Mouse (Mus musculus): Measurements from ENCODE around the gene Gpm6b. TPM values are rescaled to one million over a fixed set of nuclear protein-coding genes. Genes with fewer than 3 reads are reported as not detected.

The Gpm6b gene
- polyA plus RNA-seq, 1 experiment from 2014 or later: 224 TPM

DNA sequence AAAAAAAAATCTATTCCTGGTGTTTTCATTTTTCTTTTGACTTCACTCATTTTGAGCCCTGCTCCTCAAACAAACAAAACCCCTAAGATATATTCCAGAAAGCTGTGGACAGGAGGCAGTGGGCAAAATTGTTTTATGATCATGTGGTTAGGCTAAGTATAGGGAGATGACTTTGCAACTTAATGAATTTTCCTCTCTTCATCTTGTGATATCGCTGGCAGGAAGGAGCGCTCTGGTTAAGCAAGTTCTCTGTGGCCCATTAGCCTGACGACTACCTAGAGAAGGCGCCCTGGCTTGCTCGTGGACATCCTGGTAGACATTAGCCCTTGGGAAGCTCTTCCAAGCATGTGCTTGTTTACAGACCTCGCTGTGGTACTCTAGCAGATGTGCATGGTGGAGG, 103.1 kb downstream of the Gpm6b start:
- ATAC-seq (ENCODE audit: low FRiP score): no peak
- Histone ChIP-seq H3K4me1 (no peaks in the 10 kb centered on the region), H3K9ac (no peak overlapping the region), H3K27me3 (peaks cover 23% of the 10 kb centered on the region), H3K36me3 (no peaks in the 10 kb centered on the region), H3K4me2 (replicated peaks) (no peak overlapping the region), H3K4me3 (no peak overlapping the region), H3K9me3 (replicated peaks) (no peaks in the 10 kb centered on the region), H3K27ac (no peak overlapping the region)
- whole genome bisulfite sequencing: 88% methylated on average over 6 of the region's 6 CpGs

GRCm38 (mm10) chrX:166344228-166345015, 105.7 kb downstream of the Gpm6b start:
- H3K27me3 ChIP-seq: 0 out of 2 replicates have a peak, but pooled peaks cover 13% of the 10 kb centered on the region
- no peaks in the 10 kb centered on the region for H3K36me3 ChIP-seq
- peak overlapping the region; percentile 38 for H3K4me3 ChIP-seq
- H3K4me1 ChIP-seq: peaks cover under 1% of the 10 kb centered on the region; the same call in 1 of the 2 replicates
- peak overlapping the region; percentile 91 for H3K27ac ChIP-seq
- ATAC-seq (ENCODE audit: low FRiP score): peak; percentile 96
- peak overlapping the region; percentile 50 for H3K4me2 ChIP-seq (replicated peaks)
- no peaks in the 10 kb centered on the region for H3K9me3 ChIP-seq (replicated peaks)
- H3K9ac ChIP-seq: peak overlapping the region; percentile 57
- 28% methylated on average over 10 of the region's 10 CpGs for WGBS

DNA sequence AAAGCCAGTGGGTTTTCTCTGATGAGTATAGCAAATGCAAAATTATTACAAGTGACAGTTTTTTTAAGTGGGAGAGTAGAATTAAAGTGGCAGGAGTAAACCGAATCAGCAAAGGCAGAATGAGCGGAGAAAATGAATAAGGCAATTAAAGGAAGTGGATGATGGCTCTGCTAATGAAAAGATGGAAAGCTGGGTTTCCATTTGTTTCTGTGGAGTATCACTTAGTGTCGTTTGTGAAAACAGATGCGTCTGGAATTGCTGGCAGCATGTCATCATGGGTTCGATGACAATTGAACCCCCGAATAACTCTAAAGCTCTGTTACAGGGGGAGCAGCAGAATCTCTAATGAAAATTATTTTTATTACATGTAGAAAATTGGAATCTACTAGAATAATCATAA, 109.4 kb downstream of the Gpm6b start:
- H3K9me3 ChIP-seq (replicated peaks): no peaks in the 10 kb centered on the region
- H3K9ac ChIP-seq: peak overlapping the region; percentile 23; the same call in 1 of the 2 replicates
- WGBS: 52% methylated on average over 6 of the region's 6 CpGs
- H3K36me3 ChIP-seq: no peaks in the 10 kb centered on the region
- H3K4me3 ChIP-seq: peak overlapping the region; percentile 28
- peaks cover 8% of the 10 kb centered on the region for H3K4me1 ChIP-seq
- H3K27ac ChIP-seq: 0 out of 2 replicates have a peak overlapping the region, but pooled peaks have one; percentile 17
- ATAC-seq (ENCODE audit: low FRiP score): no peak
- peak overlapping the region; percentile 50 for H3K4me2 ChIP-seq (replicated peaks)
- H3K27me3 ChIP-seq: peaks cover 7% of the 10 kb centered on the region; the same call in 1 of the 2 replicates

DNA sequence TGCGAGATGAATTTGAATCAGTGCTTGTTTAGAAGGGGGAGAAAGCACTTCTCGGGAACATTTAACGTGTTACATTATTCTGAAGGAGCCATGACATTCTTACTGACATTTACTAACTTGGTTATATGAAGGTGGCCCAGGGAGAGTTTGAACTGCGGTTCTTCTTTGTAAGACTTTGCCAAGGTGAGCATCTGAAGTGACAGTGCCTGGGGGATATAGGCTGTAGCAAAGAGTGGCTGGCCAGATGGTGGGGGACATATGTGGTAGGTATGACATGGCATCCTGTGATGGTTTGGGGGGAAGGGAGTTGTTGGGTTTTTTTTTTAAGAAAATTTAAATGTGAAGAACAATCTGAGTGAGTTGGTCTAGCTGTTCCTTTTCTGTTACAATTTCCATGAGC, 109.9 kb downstream of the Gpm6b start:
- Histone ChIP-seq H3K4me2 (replicated peaks) (peak overlapping the region; percentile 50), H3K9ac (no peak overlapping the region), H3K4me3 (peak overlapping the region; percentile 28), H3K27me3 (peaks cover 7% of the 10 kb centered on the region; the same call in 1 of the 2 replicates), H3K36me3 (no peaks in the 10 kb centered on the region), H3K4me1 (peaks cover 8% of the 10 kb centered on the region), H3K27ac (no peak overlapping the region), H3K9me3 (replicated peaks) (no peaks in the 10 kb centered on the region)
- no peak for ATAC-seq (ENCODE audit: low FRiP score)
- 70% methylated on average over 4 of the region's 4 CpGs for WGBS

GRCm38 (mm10) chrX:166351790-166352189, 113.1 kb downstream of the Gpm6b start:
- WGBS: 20% methylated on average over 6 of the region's 6 CpGs
- peak; percentile 70; the same call in 1 of the 2 replicates for ATAC-seq (ENCODE audit: low FRiP score)
- no peaks in the 10 kb centered on the region for H3K9me3 ChIP-seq (replicated peaks)

DNA sequence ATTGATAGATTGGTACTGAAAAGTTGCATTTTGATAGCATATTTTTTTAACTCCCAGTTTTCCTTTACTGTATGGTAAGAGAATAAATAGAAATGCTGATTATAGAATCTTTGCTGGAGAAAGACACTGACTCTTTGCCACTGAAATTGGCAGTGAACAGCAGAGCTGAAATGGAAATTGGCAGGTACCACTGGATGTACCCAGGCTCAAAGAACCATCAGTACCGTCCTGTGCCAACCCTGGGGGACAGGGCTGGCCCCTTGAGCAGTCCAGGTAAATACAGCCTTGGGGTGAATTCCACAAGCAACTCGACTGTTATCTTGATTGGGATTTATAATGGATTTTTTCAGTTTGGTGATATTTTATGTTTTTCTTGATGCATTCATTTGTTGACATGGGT, 114.7 kb downstream of the Gpm6b start:
- H3K9me3 ChIP-seq (replicated peaks): no peaks in the 10 kb centered on the region
- WGBS: 77% methylated on average over 2 of the region's 2 CpGs
- ATAC-seq (ENCODE audit: low FRiP score): no peak

More at GRCm38 (mm10) chrX:166351790-166352189, 113.1 kb downstream of the Gpm6b start:
- Histone ChIP-seq H3K27me3 (peaks cover 14% of the 10 kb centered on the region), H3K4me3 (no peak overlapping the region), H3K4me1 (peaks cover 8% of the 10 kb centered on the region), H3K4me2 (replicated peaks) (no peak overlapping the region), H3K9ac (no peak overlapping the region), H3K27ac (no peak overlapping the region), H3K36me3 (no peaks in the 10 kb centered on the region)

DNA sequence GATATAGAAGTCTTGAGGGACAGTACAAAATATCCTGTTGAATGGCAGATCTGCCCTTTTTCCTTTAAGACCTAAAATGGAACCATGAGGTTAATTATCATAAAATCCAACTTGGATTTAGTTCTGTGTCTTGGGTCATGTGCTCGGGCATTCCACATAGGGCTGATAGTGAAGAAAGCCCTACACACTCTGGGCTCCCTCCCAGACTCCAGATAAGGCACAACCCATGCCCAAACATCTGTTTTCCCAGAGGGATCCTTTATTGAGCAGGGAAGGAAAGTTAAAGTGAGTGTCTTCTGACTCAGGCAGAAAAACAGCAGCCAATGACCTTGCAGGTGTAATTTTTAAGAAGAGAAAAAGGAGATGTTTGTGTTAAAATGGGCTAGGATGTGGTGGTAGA, 116.2 kb downstream of the Gpm6b start:
- Histone ChIP-seq H3K4me3 (no peak overlapping the region), H3K4me2 (replicated peaks) (no peak overlapping the region), H3K9ac (no peak overlapping the region), H3K36me3 (no peaks in the 10 kb centered on the region; the same call in 1 of the 2 replicates), H3K27me3 (peaks cover 13% of the 10 kb centered on the region), H3K4me1 (peaks cover 2% of the 10 kb centered on the region), H3K9me3 (replicated peaks) (no peaks in the 10 kb centered on the region), H3K27ac (no peak overlapping the region)
- WGBS: 80% methylated on average over 1 of the region's 1 CpGs
- no peak for ATAC-seq (ENCODE audit: low FRiP score)

More for the DNA sequence above, 114.7 kb downstream of the Gpm6b start:
- peaks cover 8% of the 10 kb centered on the region for H3K4me1 ChIP-seq
- peaks cover 14% of the 10 kb centered on the region for H3K27me3 ChIP-seq
- no peaks in the 10 kb centered on the region for H3K36me3 ChIP-seq
- H3K27ac ChIP-seq: no peak overlapping the region
- no peak overlapping the region for H3K4me2 ChIP-seq (replicated peaks)
- no peak overlapping the region for H3K4me3 ChIP-seq
- H3K9ac ChIP-seq: no peak overlapping the region

DNA sequence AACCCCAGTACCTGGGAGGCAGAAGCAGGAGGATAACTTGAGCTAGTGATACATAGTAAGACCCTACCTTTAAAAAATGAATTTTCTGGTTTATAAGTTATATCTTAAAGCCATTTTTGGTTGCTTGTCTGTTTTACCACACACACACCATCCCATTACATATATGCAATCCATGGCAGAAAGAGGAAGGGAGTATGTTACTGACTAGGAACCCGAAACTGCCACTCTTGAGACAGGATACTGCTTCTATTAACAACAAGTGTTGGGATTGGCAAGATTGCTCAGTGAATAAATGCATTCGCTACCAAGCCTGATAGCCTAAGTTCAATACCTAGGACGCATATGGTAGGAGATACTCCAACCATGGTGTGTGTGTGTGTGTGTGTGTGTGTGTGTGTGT, 117.6 kb downstream of the Gpm6b start:
- H3K4me3 ChIP-seq: no peak overlapping the region
- H3K4me1 ChIP-seq: no peaks in the 10 kb centered on the region
- H3K27ac ChIP-seq: no peak overlapping the region
- WGBS: 96% methylated on average over 3 of the region's 3 CpGs
- no peaks in the 10 kb centered on the region for H3K9me3 ChIP-seq (replicated peaks)
- H3K36me3 ChIP-seq: no peaks in the 10 kb centered on the region; the same call in 1 of the 2 replicates
- H3K27me3 ChIP-seq: peaks cover 10% of the 10 kb centered on the region; the same call in 1 of the 2 replicates
- no peak overlapping the region for H3K9ac ChIP-seq
- ATAC-seq (ENCODE audit: low FRiP score): no peak
- no peak overlapping the region for H3K4me2 ChIP-seq (replicated peaks)

DNA sequence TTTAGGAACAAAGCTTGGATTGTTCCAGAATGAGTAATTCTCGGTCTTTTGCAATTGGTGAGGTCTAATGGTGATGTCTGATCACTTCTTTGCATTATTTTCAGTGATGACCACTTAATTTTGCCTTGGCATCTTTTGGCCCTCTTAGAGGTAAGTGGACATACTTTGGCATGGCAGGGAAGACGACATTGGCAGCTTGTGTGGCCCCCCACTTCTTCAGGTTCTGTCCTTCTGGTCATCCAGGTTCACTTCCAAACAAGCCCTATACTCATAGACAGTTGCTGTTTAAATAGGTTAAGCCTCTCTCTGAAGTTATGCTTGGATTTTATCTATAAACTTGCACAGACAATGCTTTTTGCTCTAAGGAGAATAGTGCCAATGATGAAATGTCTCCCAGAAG, 120.2 kb downstream of the Gpm6b start:
- no peak overlapping the region for H3K4me2 ChIP-seq (replicated peaks)
- H3K9me3 ChIP-seq (replicated peaks): no peaks in the 10 kb centered on the region
- H3K27me3 ChIP-seq: peaks cover 12% of the 10 kb centered on the region; the same call in 1 of the 2 replicates
- H3K27ac ChIP-seq: no peak overlapping the region
- WGBS: 66% methylated on average over 2 of the region's 2 CpGs
- H3K4me3 ChIP-seq: no peak overlapping the region
- no peak for ATAC-seq (ENCODE audit: low FRiP score)
- no peak overlapping the region for H3K9ac ChIP-seq
- H3K36me3 ChIP-seq: no peaks in the 10 kb centered on the region; the same call in 1 of the 2 replicates
- no peaks in the 10 kb centered on the region for H3K4me1 ChIP-seq

- Histone ChIP-seq H3K27me3 (peaks cover 11% of the 10 kb centered on the region; the same call in 1 of the 2 replicates), H3K4me3 (no peak overlapping the region), H3K9me3 (replicated peaks) (no peaks in the 10 kb centered on the region), H3K4me1 (no peaks in the 10 kb centered on the region), H3K36me3 (no peaks in the 10 kb centered on the region; the same call in 1 of the 2 replicates), H3K4me2 (replicated peaks) (no peak overlapping the region), H3K9ac (no peak overlapping the region), H3K27ac (no peak overlapping the region)
- 88% methylated on average over 2 of the region's 2 CpGs for WGBS
- ATAC-seq (ENCODE audit: low FRiP score): no peak
Measured at GRCm38 (mm10) chrX:166359927-166360440, 121.3 kb downstream of the Gpm6b start.

DNA sequence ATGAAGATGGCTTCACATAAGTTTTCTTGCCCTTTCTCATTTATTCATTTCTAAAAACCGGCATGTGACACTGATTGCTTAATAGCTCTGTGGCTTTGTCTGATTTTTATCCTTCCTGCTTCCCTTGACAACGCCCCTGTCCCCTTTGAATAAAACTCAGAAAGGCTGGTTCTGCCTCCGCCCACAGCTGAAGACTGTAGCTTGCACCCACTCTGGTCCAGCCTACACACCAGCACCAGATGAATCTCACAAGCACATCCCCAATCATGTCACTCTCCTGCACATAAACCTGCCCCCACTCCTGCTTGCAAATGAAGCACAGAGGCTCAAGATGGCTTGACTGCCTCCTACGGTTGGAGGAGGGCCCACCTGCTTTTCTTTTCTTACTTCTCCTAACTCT, 121.7 kb downstream of the Gpm6b start:
- 86% methylated on average over 4 of the region's 4 CpGs for WGBS
- H3K36me3 ChIP-seq: no peaks in the 10 kb centered on the region; the same call in 1 of the 2 replicates
- no peak overlapping the region for H3K27ac ChIP-seq
- no peak overlapping the region for H3K4me2 ChIP-seq (replicated peaks)
- no peaks in the 10 kb centered on the region for H3K9me3 ChIP-seq (replicated peaks)
- H3K4me3 ChIP-seq: no peak overlapping the region
- ATAC-seq (ENCODE audit: low FRiP score): no peak
- H3K4me1 ChIP-seq: no peaks in the 10 kb centered on the region
- H3K9ac ChIP-seq: no peak overlapping the region
- peaks cover 8% of the 10 kb centered on the region; the same call in 1 of the 2 replicates for H3K27me3 ChIP-seq

GRCm38 (mm10) chrX:166365458-166366213, 126.9 kb downstream of the Gpm6b start:
- H3K9me3 ChIP-seq (replicated peaks): no peaks in the 10 kb centered on the region
- H3K9ac ChIP-seq: no peak overlapping the region
- no peak for ATAC-seq (ENCODE audit: low FRiP score)
- WGBS: 72% methylated on average over 8 of the region's 8 CpGs
- H3K36me3 ChIP-seq: no peaks in the 10 kb centered on the region
- H3K27me3 ChIP-seq: peaks cover 11% of the 10 kb centered on the region; the same call in 1 of the 2 replicates
- no peak overlapping the region for H3K27ac ChIP-seq
- no peaks in the 10 kb centered on the region for H3K4me1 ChIP-seq
- H3K4me3 ChIP-seq: no peak overlapping the region
- H3K4me2 ChIP-seq (replicated peaks): no peak overlapping the region

Measured in hindbrain, embryonic 12.5 days (tissue).